Mouse (Mus musculus) Patski (cell line): ENCODE measurements around the gene Ate1. TPM values are rescaled to one million over a fixed set of nuclear protein-coding genes. Genes with fewer than 3 reads are reported as not detected.

ENCODE experiments used
- ATAC-seq: fragments of 100-300 bp; one replicate; pipeline ENCODE4 v1.8.0; 2021
- CTCF ChIA-PET: fragments of 350-600 bp; sonication (Branson Sonifier 250); formaldehyde crosslinking; loops from one replicate; lab custom pipeline; 2022; ENCODE audit warnings: inconsistent platforms; lab: Charles Lee
- POLR2A ChIA-PET: fragments of 350-600 bp; sonication (Branson Sonifier 250); formaldehyde crosslinking; loops from one replicate; lab custom pipeline; 2022; ENCODE audit warnings: antibody characterized with exemption, inconsistent platforms; lab: Charles Lee
- DNase-seq: peaks from one replicate; pipeline ENCODE4 v3.0.0-alpha.2; 2011; ENCODE audit warnings: low read depth, low spot score
- H3K27me3 ChIP-seq: fragments of 371-371 bp; one replicate; pipeline ENCODE4 v1.5.1; 2021
- CTCF ChIP-seq: fragments of 100-300 bp; IDR thresholded peaks from one replicate; pipeline ENCODE4 v1.5.1; 2021
- in situ Hi-C: fragments of 300-500 bp; cut with MboI; formaldehyde crosslinking; loops from 3 replicates; pipeline ENCODE4 v1.11.1; 2018; ENCODE audit warnings: low pct_unique_long_range_greater_than_20kb, mixed read lengths
- polyA plus RNA-seq: library from polyadenylated mRNA; unstranded; gene quantifications from one replicate; pipeline ENCODE4 v1.2.3, GENCODE M21; 2021

The Ate1 gene
- polyA plus RNA-seq, 1 experiment from 2014 or later, result 28.8 TPM

DNA sequence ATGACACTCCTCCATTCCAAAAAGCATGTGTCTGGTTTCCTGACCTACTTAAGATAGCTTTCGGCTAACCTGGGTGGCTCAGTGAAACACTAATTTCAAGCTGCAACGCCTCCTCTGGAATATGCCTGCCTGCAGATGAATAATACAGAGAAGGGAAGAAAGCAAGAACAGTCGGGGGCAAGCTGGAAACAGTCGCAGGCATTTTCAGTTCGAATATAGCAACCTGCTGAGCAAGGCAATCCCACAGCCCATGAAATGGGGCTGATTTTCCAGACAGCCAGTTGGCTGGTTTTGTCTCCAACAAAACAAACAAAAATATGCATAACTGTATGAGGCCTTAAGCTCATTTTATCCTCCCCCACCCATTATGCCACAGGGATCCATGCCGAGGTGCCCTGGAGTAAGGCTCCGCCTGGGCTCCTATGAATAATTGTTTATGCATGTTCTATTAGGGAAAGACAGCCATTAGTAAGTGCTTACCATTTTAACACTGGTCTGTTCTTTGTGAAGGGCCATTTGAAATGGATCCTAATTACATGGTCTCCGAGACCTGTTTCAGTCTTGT, 138.7 kb downstream of the Ate1 start:
- no peak for ATAC-seq
- POLR2A ChIA-PET, result no interaction called here
- no peak for DNase-seq
- TF ChIP-seq CTCF, result no peak
- CTCF ChIA-PET, result interaction anchor here (1.1 to 1.3 kb wide), 3 partner anchors 10 to 111 kb away, joined by 3 to 5 read pairs (median 3); no protein-coding TSS in a partner anchor
- H3K27me3 ChIP-seq, result no peaks in the 10 kb centered on the region
- in situ Hi-C loops, result no loop called here

DNA sequence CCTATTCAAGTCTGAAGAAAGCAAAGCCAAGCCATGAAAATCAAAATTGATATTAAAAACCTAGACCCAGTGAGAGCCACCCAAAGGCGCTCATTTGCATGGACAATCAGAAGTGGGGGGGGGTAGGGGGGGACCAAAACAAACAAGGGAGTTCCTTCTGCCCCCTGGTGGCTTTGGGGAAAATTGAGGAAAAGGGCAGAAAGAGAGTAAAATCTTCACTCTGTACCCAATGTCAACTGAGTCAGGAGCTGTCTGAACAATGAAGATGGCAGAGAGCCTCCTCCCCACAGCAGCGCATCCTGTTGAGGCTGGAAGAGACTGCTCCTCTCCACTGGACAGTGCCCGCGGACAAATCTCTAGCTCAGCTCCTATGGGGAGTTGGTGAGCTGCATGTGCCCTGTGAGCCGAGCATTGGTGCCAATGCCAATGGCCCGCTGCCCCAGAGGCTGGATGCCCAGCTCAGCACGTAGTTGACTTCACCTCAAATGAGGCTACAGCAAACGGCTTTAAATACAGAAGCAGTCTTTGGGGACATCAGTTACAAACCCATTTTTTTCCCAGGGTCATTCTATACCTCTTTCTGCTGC, 139.3 kb downstream of the Ate1 start:
- H3K27me3 ChIP-seq, result no peaks in the 10 kb centered on the region
- ChIA-PET POLR2A (no interaction called here), CTCF (interaction anchor here (1.1 to 1.3 kb wide), 3 partner anchors 10 to 110 kb away, joined by 3 to 5 read pairs (median 3); no protein-coding TSS in a partner anchor)
- ATAC-seq (no peak), DNase-seq (no peak)
- in situ Hi-C loops, result no loop called here
- TF ChIP-seq CTCF, result peak; percentile 36

DNA sequence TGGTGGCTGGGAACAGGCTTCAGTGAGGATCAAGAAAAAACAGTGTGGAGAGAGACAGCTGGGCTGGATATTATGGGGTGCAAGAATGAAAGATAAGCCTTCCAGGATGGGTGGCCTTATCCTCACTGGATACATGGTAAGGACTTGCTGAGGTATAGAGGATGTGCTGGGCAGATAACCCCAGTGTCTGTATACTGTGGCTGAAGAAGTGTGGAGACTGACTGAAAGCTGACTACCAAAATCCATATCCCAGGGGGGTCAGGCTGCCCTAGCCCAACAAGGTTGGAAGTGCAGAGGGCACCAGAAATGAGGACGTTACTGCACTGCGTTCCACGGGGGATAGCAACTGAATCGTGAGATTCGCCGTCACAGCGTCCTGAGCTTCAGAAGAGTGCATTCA, 139.8 kb downstream of the Ate1 start:
- ATAC-seq, result no peak
- in situ Hi-C loops, result no loop called here
- TF ChIP-seq CTCF, result no peak
- H3K27me3 ChIP-seq, result no peaks in the 10 kb centered on the region
- POLR2A ChIA-PET, result no interaction called here
- DNase-seq, result no peak
- CTCF ChIA-PET, result no interaction called here

- peak; percentile 25 for DNase-seq
- H3K27me3 ChIP-seq, result no peaks in the 10 kb centered on the region
- ChIA-PET CTCF (no interaction called here), POLR2A (no interaction called here)
- no peak for TF ChIP-seq CTCF
- in situ Hi-C loops, result no loop called here
- ATAC-seq, result peak; percentile 52
These were observed 140.3 kb downstream of the Ate1 start for GRCm38 (mm10) chr7:130379886-130380285.

- in situ Hi-C loops, result no loop called here
- ChIA-PET POLR2A (no interaction called here), CTCF (no interaction called here)
- no peak for TF ChIP-seq CTCF
- no peak for DNase-seq
- H3K27me3 ChIP-seq, result no peaks in the 10 kb centered on the region
- no peak for ATAC-seq
These were observed 141.9 kb downstream of the Ate1 start for GRCm38 (mm10) chr7:130378308-130378707.

GRCm38 (mm10) chr7:130374311-130374710, 145.9 kb downstream of the Ate1 start:
- ATAC-seq, result no peak
- in situ Hi-C loops, result no loop called here
- H3K27me3 ChIP-seq, result no peaks in the 10 kb centered on the region
- ChIA-PET POLR2A (no interaction called here), CTCF (no interaction called here)
- DNase-seq, result no peak
- no peak for TF ChIP-seq CTCF

DNA sequence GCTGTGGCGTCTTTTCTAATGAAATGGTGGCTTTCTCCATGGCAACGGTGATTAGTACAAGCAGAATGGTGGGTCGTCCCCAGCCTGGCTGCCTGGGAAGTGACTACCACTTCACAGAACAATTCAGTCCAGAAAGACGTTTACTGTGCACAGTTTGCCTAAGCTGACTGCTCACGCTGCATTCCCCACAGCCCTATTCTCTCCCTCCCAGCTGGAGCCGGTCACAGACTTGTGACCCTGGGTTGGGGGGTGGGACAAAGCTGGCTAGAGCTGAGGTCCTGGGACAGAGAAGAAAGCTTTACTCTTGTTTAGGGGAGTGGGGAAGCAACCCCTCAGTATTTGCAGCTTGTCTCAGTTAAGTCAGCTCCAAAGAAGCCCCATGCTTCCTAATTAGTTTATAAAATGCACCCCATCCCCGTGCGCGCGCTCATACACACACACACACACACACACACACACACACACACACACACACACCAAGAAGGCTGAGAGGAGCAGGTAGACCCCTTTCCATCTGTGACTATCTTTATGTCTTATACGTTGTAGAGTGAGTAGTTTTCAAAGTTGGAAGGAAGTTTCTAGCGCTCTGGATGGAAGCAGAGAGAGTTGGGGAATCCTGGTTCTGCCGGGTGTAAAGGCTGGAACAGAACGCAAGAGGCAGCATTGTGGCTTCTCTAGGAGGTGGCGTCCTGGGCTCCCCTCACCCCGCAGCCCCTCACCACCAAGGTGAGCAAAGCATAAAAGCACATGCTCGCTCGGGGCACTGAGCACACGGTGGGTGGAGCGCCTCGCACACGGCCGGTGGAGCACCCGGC, 151.1 kb downstream of the Ate1 start:
- ATAC-seq (no peak), DNase-seq (no peak)
- CTCF ChIA-PET, result interaction anchor here (1.9 kb wide), 1 partner anchor 13 kb away, joined by 4 read pairs; no protein-coding TSS in a partner anchor
- TF ChIP-seq CTCF, result no peak
- POLR2A ChIA-PET, result no interaction called here
- in situ Hi-C loops, result no loop called here
- no peaks in the 10 kb centered on the region for H3K27me3 ChIP-seq

DNA sequence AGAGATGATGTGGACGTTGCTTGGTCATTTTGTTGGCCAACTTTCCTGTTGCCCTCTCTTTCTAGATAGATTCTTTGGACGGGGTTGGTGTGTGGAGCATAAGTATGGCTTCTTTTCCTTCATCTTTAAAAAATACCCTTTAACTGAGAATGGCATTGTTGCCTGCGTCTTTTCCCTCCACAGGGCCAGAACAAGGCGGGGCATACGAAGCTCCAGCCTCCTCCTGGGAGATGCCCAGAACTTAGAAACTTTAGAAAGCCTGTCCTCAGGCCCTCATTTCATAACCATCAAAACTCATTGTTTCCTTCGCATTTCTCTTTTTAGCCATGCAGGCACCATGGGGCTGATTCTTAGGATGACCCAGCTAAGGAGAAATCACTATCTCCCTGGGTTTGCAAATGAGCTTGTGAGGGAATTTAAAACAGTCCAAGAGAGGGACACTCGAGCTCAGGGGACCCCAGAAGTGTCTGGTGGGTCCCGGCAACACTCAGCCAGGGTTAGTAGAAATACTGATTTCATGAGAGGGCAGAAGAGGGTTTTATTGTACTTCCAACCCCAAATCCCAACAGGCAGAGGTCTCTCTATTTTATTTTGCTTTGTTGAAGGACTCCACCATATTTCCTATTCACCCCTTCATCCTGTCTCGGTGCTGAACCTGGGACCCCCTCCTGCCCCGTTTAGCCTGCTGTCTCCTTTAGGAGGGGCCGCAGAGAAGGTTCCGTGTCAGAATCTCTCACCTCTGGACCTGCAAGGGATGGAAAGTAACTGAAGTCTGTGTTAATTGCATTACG, 151.9 kb downstream of the Ate1 start:
- ATAC-seq (no peak), DNase-seq (no peak)
- TF ChIP-seq CTCF, result no peak
- POLR2A ChIA-PET, result no interaction called here
- no peaks in the 10 kb centered on the region for H3K27me3 ChIP-seq
- in situ Hi-C loops, result no loop called here
- CTCF ChIA-PET, result interaction anchor here (1.9 kb wide), 1 partner anchor 12 kb away, joined by 4 read pairs; no protein-coding TSS in a partner anchor

GRCm38 (mm10) chr7:130367222-130368035, 152.7 kb downstream of the Ate1 start:
- in situ Hi-C loops, result no loop called here
- no peak for TF ChIP-seq CTCF
- ATAC-seq (no peak), DNase-seq (no peak)
- ChIA-PET POLR2A (no interaction called here), CTCF (no interaction called here)
- no peaks in the 10 kb centered on the region for H3K27me3 ChIP-seq

- DNase-seq, result no peak
- no peak for TF ChIP-seq CTCF
- in situ Hi-C loops, result no loop called here
- no peak for ATAC-seq
- no peaks in the 10 kb centered on the region for H3K27me3 ChIP-seq
- ChIA-PET CTCF (no interaction called here), POLR2A (no interaction called here)
These were observed 154.5 kb downstream of the Ate1 start for GRCm38 (mm10) chr7:130365711-130366110.

Other genes starting within 250 kb of the Ate1 start
- gene Nsmce4a, start 52.7 kb upstream of the Ate1 start, polyA plus RNA-seq, result 80.1 TPM
- gene Tacc2, start 57.1 kb upstream of the Ate1 start, polyA plus RNA-seq, result 40.0 TPM